Mouse (Mus musculus) heart, postnatal 0 days (tissue): ENCODE results near the gene Uvrag.

ENCODE experiments used
- CTCF ChIP-seq: IDR thresholded peaks from 2 replicates; pipeline ENCODE4 v1.5.1; 2016; ENCODE audit warnings: antibody characterized with exemption, control low read depth, low read depth
- EP300 ChIP-seq: IDR thresholded peaks from 2 replicates; pipeline ENCODE4 v1.6.1; 2016; ENCODE audit warnings: antibody characterized with exemption, low read depth

- no peak for TF ChIP-seq CTCF
- no peak for TF ChIP-seq EP300
These were observed 142.2 kb downstream of the Uvrag start for GRCm38 (mm10) chr7:98998722-98999121.
